Mouse (Mus musculus): ENCODE results near the gene Ippk. TPM values are rescaled to one million over a fixed set of nuclear protein-coding genes. Genes with fewer than 3 reads are reported as not detected.
A peak's percentile ranks its signal among the peaks of the same experiment; 100 is the strongest.

The Ippk gene
- polyA plus RNA-seq, 1 experiment from 2014 or later: 14.3 TPM

GRCm38 (mm10) chr13:49470319-49470718 is 49.3 kb downstream of the Ippk start:
- no peak overlapping the region for H3K4me3 ChIP-seq
- no peak for ATAC-seq (ENCODE audit: low FRiP score, low read depth)
- no peak overlapping the region for H3K27ac ChIP-seq
- no peak overlapping the region for H3K9ac ChIP-seq
- no peaks in the 10 kb centered on the region for H3K27me3 ChIP-seq
- H3K36me3 ChIP-seq: peaks cover 3% of the 10 kb centered on the region
- no peaks in the 10 kb centered on the region for H3K9me3 ChIP-seq
- H3K4me2 ChIP-seq (replicated peaks): no peak overlapping the region
- peaks cover 28% of the 10 kb centered on the region for H3K4me1 ChIP-seq
- WGBS: 83% methylated on average over 4 of the region's 4 CpGs

DNA sequence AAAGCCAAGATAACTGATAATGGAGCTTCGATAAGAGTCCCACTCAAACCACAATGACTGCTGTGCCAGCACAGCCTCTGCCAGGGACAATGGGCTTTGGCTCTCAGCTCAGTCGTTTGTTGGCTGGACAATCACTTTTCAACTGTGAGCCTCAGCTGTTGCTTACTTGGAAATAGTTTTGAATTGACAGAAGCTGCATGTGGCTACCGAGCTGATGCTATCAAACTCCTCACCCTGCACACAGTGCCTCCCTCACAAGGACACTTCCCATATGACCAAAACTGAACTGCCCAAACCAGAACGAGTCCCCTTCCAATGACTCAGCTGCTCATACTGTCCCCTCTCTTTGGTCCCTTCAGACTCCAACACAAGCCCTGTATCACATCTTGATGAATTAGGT is 49.8 kb downstream of the Ippk start:
- no peaks in the 10 kb centered on the region for H3K27me3 ChIP-seq
- no peaks in the 10 kb centered on the region for H3K36me3 ChIP-seq
- H3K4me2 ChIP-seq (replicated peaks): no peak overlapping the region
- H3K9me3 ChIP-seq: no peaks in the 10 kb centered on the region
- no peak overlapping the region for H3K4me3 ChIP-seq
- H3K27ac ChIP-seq: no peak overlapping the region
- H3K4me1 ChIP-seq: peaks cover 23% of the 10 kb centered on the region
- H3K9ac ChIP-seq: no peak overlapping the region
- no peak for ATAC-seq (ENCODE audit: low FRiP score, low read depth)
- WGBS: 85% methylated on average over 4 of the region's 4 CpGs

GRCm38 (mm10) chr13:49471981-49472675 is 51.1 kb downstream of the Ippk start:
- Histone ChIP-seq H3K9ac (no peak overlapping the region), H3K27me3 (no peaks in the 10 kb centered on the region), H3K4me2 (replicated peaks) (no peak overlapping the region), H3K4me3 (no peak overlapping the region), H3K9me3 (no peaks in the 10 kb centered on the region), H3K36me3 (no peaks in the 10 kb centered on the region), H3K27ac (no peak overlapping the region), H3K4me1 (peaks cover 16% of the 10 kb centered on the region)
- 77% methylated on average over 4 of the region's 4 CpGs for WGBS
- ATAC-seq (ENCODE audit: low FRiP score, low read depth): no peak

DNA sequence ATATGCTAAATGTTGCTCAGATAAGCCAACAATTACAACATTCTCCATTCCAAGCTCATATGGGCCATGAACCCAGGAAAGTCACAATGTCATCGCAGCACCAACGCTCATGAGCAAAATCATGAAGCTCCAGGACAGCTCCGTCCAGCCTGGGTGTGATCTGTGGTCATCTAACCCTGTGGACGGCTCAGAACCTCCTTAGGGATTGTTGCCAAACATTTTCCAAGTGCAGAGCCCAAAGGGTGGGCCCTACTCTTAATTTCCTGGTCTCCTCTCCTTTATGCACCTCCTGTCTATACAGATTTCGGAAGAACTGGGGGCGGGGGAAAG is 51.6 kb downstream of the Ippk start:
- no peak for ATAC-seq (ENCODE audit: low FRiP score, low read depth)
- WGBS: 93% methylated on average over 6 of the region's 6 CpGs
- H3K9me3 ChIP-seq: no peaks in the 10 kb centered on the region

GRCm38 (mm10) chr13:49477887-49478286 is 56.8 kb downstream of the Ippk start:
- ATAC-seq (ENCODE audit: low FRiP score, low read depth): no peak
- Histone ChIP-seq H3K4me2 (replicated peaks) (no peak overlapping the region), H3K4me1 (peaks cover 41% of the 10 kb centered on the region)

More for the DNA sequence above, 51.6 kb downstream of the Ippk start:
- Histone ChIP-seq H3K36me3 (no peaks in the 10 kb centered on the region), H3K9ac (no peak overlapping the region), H3K4me1 (peaks cover 15% of the 10 kb centered on the region), H3K4me2 (replicated peaks) (no peak overlapping the region), H3K4me3 (no peak overlapping the region), H3K27me3 (no peaks in the 10 kb centered on the region), H3K27ac (no peak overlapping the region)

DNA sequence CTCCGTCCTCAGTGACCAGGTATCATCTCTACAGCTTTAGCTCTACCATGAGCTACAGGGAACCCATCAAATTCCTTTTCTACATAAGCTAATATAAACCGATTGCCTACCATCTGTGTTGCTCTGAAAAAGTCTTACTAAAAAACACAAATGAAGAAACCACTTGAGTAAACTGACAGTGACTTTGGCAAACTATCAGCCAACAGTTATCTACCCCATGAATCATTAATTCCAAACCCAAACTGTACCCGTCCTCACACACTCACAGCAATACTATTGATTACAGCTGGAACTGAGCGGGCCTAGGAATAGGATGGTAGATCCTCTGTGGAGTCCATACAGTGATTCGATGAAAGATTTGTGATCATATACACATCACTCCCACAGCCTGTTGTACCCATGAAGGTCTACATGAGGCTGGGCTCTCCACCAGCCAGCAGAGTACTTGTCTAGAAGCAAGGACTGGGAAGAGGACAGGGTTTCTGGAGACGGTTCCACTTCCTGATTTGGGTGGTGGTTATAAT is 57.9 kb downstream of the Ippk start:
- ATAC-seq (ENCODE audit: low FRiP score, low read depth): no peak
- Histone ChIP-seq H3K9me3 (no peaks in the 10 kb centered on the region), H3K4me3 (no peak overlapping the region), H3K4me1 (peaks cover 41% of the 10 kb centered on the region), H3K27ac (peak overlapping the region; percentile 82; the same call in 1 of the 2 replicates), H3K4me2 (replicated peaks) (no peak overlapping the region), H3K27me3 (no peaks in the 10 kb centered on the region), H3K9ac (no peak overlapping the region), H3K36me3 (no peaks in the 10 kb centered on the region)
- WGBS: 88% methylated on average over 6 of the region's 6 CpGs

More at GRCm38 (mm10) chr13:49477887-49478286, 56.8 kb downstream of the Ippk start:
- no peaks in the 10 kb centered on the region for H3K27me3 ChIP-seq
- no peak overlapping the region for H3K4me3 ChIP-seq
- H3K9ac ChIP-seq: no peak overlapping the region
- no peaks in the 10 kb centered on the region for H3K9me3 ChIP-seq
- 57% methylated on average over 3 of the region's 3 CpGs for WGBS
- H3K36me3 ChIP-seq: no peaks in the 10 kb centered on the region
- peak overlapping the region; percentile 63 for H3K27ac ChIP-seq

DNA sequence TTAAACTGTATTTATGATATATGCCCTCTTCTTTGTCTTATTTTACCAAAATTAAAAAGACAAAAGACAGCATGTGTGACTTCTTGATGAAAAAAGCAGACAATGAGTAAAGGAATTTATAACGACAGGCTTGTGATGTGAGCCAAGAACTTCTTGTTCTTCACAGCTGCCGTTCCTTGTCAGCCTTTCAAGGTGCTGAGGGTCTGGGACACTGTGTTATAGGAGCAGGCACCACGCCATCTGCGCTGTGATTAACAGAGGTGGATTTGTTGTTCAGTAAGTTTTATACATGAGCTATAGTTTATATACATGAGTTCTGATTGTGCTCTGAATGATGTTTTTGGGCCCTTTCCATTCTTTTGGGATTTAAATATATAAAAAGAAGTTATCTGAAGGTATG is 58.4 kb downstream of the Ippk start:
- H3K4me1 ChIP-seq: peaks cover 41% of the 10 kb centered on the region
- H3K9ac ChIP-seq: no peak overlapping the region
- no peak overlapping the region for H3K4me2 ChIP-seq (replicated peaks)
- H3K36me3 ChIP-seq: no peaks in the 10 kb centered on the region
- 66% methylated on average over 4 of the region's 4 CpGs for WGBS
- H3K9me3 ChIP-seq: no peaks in the 10 kb centered on the region
- H3K27ac ChIP-seq: peak overlapping the region; percentile 82
- H3K27me3 ChIP-seq: no peaks in the 10 kb centered on the region
- no peak overlapping the region for H3K4me3 ChIP-seq
- ATAC-seq (ENCODE audit: low FRiP score, low read depth): no peak

DNA sequence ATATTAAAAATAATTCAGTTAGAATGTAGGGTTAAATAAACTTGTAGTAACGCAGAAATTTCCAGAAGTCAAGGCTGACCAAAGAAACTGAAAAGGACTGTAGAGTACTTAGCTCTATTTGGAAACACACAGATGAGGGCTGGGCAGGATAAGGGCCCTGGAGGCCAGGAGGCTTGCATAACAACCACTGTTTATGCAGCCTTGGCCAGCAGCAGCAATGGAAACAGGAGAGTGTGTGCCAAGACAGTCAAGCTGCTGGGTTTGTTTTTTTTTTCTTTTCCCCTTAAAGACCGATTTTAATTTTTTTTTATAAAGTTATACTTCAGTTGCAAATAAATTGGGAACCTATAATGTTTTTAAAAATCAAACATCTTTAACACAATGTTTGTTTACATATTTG is 59.0 kb downstream of the Ippk start:
- Histone ChIP-seq H3K9ac (no peak overlapping the region), H3K27me3 (no peaks in the 10 kb centered on the region), H3K4me2 (replicated peaks) (no peak overlapping the region), H3K4me3 (no peak overlapping the region), H3K27ac (peak overlapping the region; percentile 45), H3K9me3 (no peaks in the 10 kb centered on the region), H3K36me3 (no peaks in the 10 kb centered on the region), H3K4me1 (peaks cover 43% of the 10 kb centered on the region)
- ATAC-seq (ENCODE audit: low FRiP score, low read depth): peak; percentile 87; the same call in 1 of the 2 replicates
- 51% methylated on average over 2 of the region's 2 CpGs for WGBS

- Histone ChIP-seq H3K36me3 (no peaks in the 10 kb centered on the region), H3K27me3 (no peaks in the 10 kb centered on the region), H3K27ac (peak overlapping the region; percentile 84), H3K9me3 (no peaks in the 10 kb centered on the region), H3K9ac (no peak overlapping the region), H3K4me2 (replicated peaks) (no peak overlapping the region), H3K4me1 (peaks cover 48% of the 10 kb centered on the region), H3K4me3 (no peak overlapping the region)
- 0 out of 2 replicates have a peak, but pooled peaks have one; percentile 46 for ATAC-seq (ENCODE audit: low FRiP score, low read depth)
- 29% methylated on average over 5 of the region's 5 CpGs for WGBS
Observed at GRCm38 (mm10) chr13:49480551-49480950, 59.5 kb downstream of the Ippk start.

- Histone ChIP-seq H3K36me3 (no peaks in the 10 kb centered on the region), H3K4me2 (replicated peaks) (no peak overlapping the region), H3K27me3 (no peaks in the 10 kb centered on the region), H3K4me1 (peaks cover 19% of the 10 kb centered on the region), H3K27ac (peak overlapping the region; percentile 62; the same call in 1 of the 2 replicates), H3K4me3 (no peak overlapping the region), H3K9ac (no peak overlapping the region), H3K9me3 (no peaks in the 10 kb centered on the region)
- WGBS: 66% methylated on average over 5 of the region's 5 CpGs
- no peak for ATAC-seq (ENCODE audit: low FRiP score, low read depth)
Observed at GRCm38 (mm10) chr13:49485388-49485787, 64.3 kb downstream of the Ippk start.

GRCm38 (mm10) chr13:49492376-49493368 is 71.6 kb downstream of the Ippk start, which contains the start of gene Tes3-ps:
Gene Tes3-ps, plus strand, starts transcription at chr13:49493318.
- ATAC-seq (ENCODE audit: low FRiP score, low read depth): peak; percentile 24; the same call in 1 of the 2 replicates
- Histone ChIP-seq H3K27me3 (no peaks in the 10 kb centered on the region), H3K4me3 (no peak within 1 kb of the TSS), H3K4me1 (no peaks in the 10 kb centered on the region), H3K27ac (no peak within 1 kb of the TSS), H3K9ac (no peak within 1 kb of the TSS), H3K4me2 (replicated peaks) (no peak within 1 kb of the TSS), H3K9me3 (no peaks in the 10 kb centered on the region), H3K36me3 (no peaks in the 10 kb centered on the region)
- 66% methylated on average over 6 of the region's 6 CpGs for WGBS

- peaks cover 9% of the 10 kb centered on the region for H3K4me1 ChIP-seq
- peak within 1 kb of the TSS; percentile 33; the same call in 1 of the 2 replicates for H3K27ac ChIP-seq
- no peak within 1 kb of the TSS for H3K4me2 ChIP-seq (replicated peaks)
- H3K9me3 ChIP-seq: no peaks in the 10 kb centered on the region
- no peaks in the 10 kb centered on the region for H3K36me3 ChIP-seq
- WGBS: 57% methylated on average over 4 of the region's 4 CpGs
- H3K9ac ChIP-seq: no peak within 1 kb of the TSS
- no peaks in the 10 kb centered on the region for H3K27me3 ChIP-seq
- ATAC-seq (ENCODE audit: low FRiP score, low read depth): no peak
- no peak within 1 kb of the TSS for H3K4me3 ChIP-seq
Observed at GRCm38 (mm10) chr13:49504510-49504909, 83.5 kb downstream of the Ippk start, which contains the start of gene Ecm2. Gene Ecm2, plus strand, starts transcription at chr13:49504810.

Measured in limb, embryonic 13.5 days (tissue).